Mouse (Mus musculus) CD4-positive, CD25-positive, alpha-beta regulatory T cell, adult 4 months (primary cell): ENCODE results near the gene Jtb. TPM values are rescaled to one million over a fixed set of nuclear protein-coding genes. Genes with fewer than 3 reads are reported as not detected.
A peak's percentile ranks its signal among the peaks of the same experiment; 100 is the strongest.
"Not testable (repeated sequence)": the region's sequence is repeated elsewhere in the genome, so short reads cannot be mapped to it uniquely, and the experiment has no call there.

ENCODE experiments used
- ATAC-seq: one replicate; pipeline ENCODE4 v1.8.0; 2017
- polyA plus RNA-seq, 2 experiments: library from polyadenylated mRNA; unstranded; fragments of 100-300 nt; shearing (Covaris generic); gene quantifications; one replicate each; pipeline ENCODE4 v1.2.1; 2017

Gene Jtb
- polyA plus RNA-seq, 2 experiments from 2014 or later = 60.5 to 75.2 TPM

DNA sequence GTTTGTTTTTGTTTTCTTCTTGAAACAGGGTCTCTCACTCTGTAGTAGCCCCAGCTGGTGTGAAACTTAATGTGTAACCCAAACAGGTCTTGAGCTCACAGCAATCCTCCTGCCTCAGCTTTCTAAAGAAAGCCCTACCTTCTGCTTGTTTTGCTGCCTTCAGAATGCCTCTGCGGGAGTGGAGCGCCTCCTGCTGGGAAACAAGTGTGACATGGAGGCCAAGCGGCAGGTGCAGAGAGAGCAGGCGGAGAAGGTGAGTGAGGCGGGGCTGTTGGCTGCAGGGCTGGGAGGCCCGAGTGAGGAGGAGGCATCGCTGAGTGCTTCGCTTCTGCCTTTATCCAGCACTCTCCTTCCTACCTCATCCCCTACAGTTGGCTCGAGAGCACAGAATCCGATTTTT lies 7.1 kb upstream of the Jtb start:
- no peak for ATAC-seq

DNA sequence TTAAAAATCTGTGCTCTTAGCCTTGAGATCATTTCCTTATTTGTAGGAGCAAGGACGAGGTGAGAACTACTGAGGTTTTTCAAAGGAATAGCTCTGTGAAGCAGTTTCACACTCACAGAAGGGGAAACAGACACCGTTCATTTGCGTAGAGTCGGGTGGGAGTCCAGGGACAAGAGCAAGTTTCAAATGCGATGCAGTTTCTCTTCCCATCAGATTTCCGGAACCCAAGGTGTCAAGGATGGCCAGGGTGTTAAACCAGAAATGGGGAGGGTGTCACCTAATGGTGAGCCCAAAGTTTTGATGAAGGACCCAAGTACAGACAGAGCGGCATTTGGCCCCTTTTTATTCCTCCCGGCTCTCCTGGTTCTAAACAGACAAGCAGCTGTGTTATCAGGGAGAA lies 322 bp upstream of the Jtb start:
- ATAC-seq = no peak

DNA sequence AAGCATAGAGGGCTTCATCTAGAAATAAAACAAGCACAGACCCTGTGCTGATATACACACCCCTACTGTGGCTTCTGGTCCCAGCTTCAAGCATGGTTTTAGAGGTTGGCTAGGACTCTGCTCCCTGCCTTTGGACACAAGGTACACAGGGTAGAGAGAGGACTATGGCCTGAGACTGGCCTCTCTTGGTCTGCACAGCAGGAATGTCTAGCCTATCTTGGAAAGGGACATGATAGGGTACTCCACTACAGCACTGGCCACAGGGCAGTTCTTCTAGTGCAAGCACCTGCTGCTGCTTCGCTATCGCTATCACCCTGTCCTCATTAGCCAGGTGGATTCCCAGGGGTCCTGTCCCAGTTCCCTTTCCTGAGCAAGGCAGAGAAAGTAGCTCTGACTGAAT lies 9.9 kb downstream of the Jtb start:
- no peak for ATAC-seq

DNA sequence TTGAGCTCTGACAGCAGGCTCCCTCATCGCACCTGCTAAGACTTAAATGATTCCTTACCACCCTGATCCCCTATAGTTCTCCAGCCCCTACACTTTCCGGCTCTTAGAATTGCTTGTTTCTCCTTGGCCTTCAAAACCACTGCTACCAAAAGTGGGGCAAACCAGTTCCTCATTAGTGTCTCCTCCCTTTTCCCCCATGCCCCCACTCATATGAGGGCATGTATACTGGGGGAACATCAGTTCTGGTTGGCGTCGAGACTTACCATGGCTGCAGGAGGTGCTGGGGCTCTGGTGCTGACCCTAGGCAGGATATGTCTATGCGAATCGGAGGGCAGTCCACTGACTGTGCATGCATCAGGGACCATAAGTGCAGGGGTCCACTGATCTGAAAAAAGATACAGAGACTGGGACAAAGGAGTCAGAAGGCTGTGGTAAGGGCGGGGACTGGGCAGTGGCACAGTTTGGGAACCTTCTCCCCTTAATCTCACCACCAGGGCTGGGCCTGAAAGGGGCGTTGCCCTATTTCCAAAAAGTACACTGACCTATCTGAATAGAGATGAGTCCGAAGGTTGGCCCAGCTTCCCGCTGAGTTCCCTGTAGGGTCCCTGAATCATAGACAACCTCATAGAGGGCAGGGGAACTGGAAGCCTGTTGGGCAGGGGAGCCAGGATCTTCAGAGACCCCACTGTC lies 10.4 kb downstream of the Jtb start:
- no peak for ATAC-seq

DNA sequence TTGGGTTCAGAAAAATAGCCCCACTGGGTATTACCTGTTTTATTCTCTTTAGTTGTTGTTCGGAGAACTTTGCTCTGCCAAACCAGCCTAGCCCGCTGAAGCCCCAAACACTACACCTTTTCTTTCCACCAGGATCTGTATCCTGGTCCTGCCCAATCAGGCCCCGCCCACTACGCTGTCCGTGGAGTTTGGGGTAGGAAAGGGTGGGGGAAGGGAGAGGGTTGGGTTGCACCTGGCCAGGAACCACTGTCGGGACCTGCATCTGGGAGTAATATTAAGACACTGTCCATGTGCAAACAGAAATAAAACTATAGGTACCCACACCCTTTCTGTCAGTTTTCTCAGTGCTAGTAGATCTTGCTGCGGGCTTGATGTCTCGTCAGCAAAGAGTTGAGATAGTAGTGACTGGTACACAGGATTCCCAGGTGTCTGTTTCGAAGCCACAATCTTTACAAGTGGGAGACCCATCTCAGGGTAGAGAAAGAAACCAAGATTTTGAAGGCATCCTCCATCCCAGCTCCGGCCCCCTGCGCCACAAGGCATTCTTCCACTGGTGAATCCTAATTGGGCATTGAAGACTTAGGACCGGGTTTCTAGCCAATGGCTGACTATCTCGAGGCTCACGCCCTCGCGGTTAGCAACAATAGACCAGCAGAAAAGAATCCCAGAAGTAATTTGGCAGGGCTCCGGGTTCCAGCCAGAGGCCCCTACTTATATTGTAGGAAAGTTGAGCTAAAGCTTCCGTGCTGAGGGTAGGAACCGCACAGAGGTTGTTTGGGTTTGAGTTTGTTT lies 11.8 kb downstream of the Jtb start, which contains the start of gene Creb3l4:
Creb3l4 (minus strand) TSS at position 529 of the 792 bp plus-strand sequence.
- no peak for ATAC-seq

DNA sequence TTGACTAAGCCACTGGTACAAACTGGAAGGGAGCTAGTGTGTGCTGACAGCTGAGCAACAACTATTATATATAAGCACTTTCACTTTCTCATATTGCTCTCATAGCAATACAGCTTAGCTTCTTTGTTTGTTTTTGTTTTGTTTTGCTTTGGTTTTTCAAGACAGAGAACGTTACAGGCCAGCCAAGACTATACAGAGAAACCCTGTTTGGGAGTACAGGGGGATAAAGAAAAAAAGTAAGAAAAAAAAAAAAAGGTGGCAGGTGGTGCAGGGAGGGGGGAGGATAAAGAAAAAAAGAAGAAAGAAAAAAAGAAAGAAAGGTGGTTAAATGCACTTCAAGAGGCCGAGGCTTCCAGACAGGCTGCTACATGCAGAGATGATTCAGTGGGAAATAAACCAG lies 14.0 kb downstream of the Jtb start:
- ATAC-seq = peak; percentile 62

DNA sequence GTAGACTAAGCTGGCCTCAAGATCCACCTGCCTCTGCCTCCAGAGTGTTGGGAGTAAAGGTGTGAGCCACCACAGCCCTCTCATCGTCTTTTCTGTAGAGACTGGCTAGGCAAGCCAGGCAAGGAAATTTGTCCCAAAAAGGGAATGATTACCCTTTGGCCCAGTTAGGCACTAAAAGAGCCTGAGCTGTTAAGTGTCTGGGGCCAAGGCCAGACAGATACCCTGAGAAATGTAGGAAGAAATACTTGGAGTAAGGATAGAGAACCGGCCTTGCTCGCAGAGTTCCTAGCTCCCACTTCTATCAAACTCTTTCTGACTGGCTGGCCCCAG lies 16.2 kb downstream of the Jtb start:
- peak; percentile 25 for ATAC-seq

DNA sequence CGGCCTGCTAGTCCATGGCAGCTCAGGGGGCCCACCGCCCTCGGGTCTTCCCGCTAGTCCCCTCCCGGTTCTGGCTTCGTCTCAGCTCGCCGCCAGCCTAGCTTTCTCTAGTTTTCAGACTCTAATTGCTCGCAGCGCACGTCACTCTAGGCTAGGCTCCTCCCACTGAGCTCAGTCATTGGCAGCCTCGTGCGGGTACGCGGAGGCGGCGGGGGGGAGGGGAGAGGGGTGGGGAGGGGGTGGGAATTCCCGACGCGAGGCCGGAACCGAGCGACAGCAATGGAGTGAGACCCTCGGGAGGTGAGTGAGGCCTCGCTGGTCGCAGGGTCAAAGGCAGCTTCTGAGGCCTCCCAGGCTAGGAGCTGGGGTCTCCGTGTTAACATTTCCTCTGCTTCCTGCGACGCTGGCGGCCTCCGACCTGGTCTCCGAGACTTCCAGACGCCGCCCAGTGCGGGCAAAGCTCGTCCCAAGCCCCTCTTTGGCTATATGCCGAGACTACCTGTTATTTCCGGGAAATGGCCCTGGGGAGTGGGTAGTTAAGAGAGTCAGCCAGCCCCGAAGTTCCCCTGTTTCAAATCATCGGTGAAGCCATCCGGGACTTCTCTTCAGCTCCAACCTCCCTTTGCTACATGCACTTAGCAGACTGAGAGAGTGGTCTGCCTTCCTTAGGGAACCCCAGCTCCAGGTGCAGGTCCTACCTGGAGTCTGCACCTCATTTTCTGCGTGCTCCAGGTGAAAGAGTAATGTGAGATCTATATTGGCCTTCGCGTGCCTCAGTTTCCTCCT lies 16.8 kb downstream of the Jtb start, which contains the start of gene Slc39a1:
Slc39a1 (plus strand) TSS at position 213 of the 786 bp plus-strand sequence.
- peak; percentile 93 for ATAC-seq

DNA sequence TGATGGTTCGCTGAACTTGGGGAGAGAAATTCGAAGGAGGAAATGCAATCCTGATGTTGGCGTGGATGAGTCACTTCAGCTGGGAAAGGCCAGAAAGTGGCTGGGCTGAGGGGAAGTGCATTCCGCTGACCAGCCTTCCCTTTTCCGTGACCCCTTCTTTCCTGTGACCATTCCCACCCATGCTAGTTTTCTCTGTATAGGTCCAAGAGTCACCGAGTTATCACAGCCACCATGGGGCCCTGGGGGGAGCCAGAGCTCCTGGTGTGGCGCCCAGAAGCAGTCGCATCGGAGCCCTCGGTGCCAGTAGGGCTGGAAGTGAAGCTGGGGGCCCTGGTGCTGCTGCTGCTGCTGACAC lies 17.3 kb downstream of the Jtb start:
- no peak for ATAC-seq

DNA sequence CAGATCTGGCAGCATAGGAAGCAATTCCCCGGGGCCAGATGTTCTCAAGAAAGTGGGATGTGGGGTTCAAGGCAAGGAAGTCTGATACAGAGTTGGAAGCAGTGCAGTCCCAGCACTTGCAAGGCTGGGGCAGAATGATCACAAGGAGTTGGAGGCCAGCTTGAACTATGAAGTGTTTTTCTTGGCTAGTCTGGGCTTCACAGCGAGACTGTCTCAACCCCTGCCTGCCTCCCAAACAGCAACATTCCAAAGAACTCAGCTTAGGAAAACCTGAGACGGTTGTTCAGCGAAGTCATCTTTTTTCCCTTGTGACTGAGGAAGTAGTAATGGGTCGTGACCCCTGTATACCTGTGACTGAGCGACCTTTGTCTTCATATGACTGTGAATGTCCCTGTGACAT lies 19.4 kb downstream of the Jtb start:
- no peak for ATAC-seq

DNA sequence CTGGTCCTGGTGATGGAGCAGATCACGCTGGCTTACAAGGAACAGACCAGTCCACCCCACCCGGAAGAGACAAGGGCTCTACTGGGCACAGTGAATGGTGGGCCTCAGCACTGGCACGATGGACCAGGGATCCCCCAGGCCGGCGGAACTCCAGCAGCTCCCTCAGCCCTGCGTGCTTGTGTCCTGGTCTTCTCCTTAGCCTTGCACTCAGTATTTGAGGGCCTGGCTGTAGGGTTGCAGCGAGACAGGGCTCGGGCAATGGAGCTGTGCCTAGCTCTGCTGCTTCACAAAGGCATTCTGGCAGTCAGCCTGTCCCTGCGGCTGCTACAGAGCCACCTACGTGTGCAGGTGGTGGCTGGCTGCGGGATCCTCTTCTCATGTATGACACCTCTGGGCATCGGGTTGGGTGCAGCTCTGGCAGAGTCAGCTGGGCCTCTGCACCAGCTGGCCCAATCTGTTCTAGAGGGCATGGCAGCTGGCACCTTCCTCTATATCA lies 20.4 kb downstream of the Jtb start:
- ATAC-seq = not testable (repeated sequence)

DNA sequence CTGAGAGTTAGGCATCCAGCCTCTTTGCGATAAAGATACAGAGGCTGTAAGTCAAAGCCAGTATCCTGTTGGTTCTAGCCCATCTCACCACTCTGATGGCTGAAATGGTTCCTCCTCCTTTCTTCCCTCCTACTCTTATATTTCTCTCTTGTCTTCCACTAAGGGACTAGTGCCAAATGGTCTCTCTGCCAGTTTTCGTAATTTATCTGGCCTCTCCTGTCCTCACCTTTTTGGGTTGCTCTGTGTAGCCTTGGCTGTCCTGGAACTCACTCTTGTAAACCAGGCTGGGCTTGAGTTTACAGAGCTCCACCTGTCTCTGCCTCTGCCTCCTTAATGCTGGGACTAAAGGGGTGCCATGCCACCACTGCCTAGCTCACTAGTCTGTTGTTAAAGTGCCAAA lies 21.3 kb downstream of the Jtb start:
- not testable (repeated sequence) for ATAC-seq

DNA sequence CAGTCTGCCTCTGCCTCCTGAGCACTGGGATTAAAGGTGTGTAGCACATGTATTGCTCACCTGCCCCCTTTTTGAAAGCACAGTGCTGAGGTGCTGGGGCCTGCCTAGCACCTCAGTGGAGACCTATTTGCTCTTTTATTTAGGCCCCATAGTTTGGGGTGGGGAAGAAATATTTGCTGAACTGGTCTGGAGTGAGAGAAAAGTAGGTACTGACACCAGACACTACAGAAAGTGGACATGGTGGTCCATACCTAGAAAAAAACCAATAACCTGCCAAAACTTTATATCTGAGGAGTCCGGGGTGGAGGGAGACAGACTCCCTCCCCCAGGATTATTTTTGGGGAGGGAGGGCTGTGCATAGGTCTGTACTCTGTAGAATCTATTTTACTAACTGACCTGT lies 21.8 kb downstream of the Jtb start:
- not testable (repeated sequence) for ATAC-seq

DNA sequence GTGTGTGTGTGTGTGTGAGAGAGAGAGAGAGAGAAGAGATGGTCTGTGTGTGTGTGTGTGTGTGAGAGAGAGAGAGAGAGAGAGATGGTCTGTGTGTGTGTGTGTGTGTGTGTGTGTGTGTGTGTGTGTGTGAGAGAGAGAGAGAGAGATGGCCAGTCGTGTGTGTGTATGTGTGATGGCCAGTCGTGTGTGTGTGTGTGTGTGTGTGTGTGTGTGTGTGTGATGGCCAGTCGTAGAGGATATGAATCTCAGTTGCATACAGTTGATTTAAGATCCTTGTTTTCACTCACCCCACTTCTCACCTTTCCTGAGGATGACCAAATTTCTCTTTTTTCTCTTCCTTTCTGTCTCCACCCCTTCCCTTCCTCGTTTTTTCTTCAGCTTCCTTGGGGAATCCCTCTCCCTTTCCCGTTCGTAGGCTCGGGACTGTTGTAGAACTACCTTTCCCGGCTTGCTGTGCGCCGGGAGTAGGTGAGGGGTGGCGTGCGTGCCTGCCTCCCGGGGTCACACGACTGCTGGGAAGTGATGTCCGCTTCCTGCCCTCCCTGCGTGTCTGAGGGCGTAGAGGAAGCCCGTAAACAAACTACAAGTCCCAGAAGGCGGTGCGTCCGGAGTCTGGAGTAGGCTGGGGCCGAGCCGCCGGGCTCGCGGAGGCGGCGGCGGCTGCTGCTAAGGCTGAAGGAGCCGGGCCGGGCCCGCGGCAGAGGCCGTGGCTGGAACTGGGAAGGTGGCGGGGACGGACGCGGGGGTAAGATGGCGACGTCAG lies 22.4 kb downstream of the Jtb start, which contains the start of gene Crtc2:
Crtc2 (plus strand) TSS at position 511 of the 766 bp plus-strand sequence.
- ATAC-seq = peak; percentile 98

DNA sequence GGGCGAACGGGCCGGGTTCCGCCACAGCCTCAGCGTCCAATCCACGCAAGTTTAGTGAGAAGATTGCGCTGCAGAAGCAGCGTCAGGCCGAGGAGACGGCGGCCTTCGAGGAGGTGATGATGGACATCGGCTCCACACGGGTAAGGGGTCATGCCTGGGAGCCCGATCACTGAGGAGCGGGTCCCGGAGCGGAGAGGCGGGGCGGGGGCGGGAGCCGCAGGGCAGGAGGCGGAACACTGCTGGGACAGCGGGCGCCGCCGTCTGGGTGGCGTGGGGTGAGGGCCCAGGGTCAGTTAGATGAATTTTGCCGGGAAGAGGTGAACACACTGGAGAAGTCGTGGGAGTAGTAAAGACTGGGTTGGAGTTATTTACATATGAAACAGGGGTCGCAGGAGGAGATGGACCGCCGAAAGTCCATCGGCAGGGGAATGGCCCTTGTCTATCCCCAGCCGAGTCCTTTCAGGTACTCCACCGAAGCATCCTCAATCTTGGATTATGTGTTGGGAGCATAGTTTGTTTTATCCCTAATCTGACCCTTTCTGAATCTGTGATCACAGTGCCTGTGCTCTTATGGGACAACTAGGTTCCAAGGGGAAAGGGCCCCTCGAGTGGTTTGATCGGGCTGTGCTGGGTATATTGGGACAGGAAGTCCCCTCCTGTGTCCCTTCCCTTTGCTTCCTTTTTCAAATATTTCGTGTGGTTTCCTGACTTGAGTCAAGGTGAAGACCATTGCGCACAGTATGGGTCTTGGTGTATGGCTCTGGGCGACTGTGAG lies 23.2 kb downstream of the Jtb start:
- peak; percentile 35 for ATAC-seq

DNA sequence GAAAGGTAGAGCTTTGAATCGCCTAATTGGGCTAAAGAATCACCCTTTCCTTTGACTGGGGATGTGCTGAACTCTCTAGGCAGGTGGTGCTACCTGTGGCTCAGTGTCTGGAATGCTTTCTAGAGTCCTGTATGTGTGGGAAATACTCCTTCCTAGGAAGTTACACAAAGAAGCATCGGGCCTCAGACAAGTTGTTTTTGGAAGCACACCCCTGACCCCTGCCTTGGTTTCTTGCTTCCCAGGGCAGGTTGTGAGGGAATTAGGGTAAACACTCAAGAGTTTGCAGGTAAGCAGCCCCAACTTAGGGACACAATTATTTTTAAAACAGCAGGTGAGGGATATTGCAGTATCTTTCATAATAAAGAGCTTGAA lies 23.8 kb downstream of the Jtb start:
- ATAC-seq = no peak

DNA sequence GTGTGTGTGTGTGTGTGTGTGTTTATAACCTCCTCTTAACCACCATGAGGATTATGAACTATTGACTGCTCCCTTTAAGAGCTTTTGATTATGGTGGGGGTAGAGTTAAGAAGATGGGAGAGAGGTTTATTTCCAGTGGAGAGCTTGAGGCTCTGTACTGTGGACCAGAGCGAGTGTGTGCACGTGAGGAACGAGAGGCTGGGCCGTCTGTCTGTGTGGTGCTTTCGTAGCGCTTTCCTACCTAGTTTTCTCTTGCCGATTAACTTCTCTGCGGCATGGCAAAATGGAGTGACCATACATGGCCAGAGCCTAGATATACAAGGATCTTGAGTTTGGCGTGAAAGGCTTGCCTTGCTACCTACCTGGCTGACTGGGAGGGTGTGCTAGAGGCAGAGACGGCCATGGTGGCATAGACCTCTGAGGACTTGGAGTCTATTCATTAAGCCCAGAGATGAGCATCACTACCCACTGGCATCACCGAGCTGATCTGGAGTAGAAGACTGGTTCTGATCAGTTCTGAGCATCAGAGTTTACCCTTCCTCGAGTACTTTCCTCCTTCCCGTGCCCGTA lies 24.5 kb downstream of the Jtb start:
- no peak for ATAC-seq

DNA sequence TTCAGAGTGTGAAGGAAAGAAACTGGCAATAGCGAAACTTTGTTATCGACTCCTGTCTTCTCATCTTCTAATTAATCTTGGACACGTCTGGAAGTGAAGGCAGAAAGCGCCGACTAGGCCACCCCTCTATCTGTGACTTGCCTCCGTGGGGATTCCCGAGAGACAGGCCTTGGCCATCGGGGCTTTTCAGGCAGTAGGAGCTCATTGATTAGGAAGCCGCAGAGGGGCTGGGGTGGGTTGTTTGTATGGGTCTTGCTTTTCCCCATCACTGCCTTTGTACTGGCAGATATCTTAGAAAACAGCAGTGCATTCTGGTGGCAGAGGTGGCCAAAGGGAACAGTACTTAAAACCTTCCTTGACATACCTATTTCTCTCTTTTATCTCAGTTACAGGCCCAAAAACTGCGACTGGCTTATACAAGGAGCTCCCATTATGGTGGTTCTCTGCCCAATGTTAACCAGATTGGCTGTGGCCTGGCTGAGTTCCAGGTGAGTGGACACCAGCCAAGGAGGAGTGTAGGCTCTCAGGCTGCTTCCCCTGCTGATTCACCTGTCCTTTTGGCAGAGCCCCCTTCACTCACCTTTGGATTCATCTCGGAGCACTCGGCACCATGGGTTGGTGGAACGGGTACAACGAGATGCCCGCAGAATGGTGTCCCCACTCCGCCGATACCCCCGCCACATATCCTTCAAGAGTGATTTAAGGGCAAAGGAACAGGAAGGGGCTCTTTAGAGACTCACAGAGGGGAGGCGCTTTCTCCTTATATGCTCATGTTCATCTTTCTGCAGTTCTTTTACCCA lies 25.5 kb downstream of the Jtb start:
- ATAC-seq = no peak

DNA sequence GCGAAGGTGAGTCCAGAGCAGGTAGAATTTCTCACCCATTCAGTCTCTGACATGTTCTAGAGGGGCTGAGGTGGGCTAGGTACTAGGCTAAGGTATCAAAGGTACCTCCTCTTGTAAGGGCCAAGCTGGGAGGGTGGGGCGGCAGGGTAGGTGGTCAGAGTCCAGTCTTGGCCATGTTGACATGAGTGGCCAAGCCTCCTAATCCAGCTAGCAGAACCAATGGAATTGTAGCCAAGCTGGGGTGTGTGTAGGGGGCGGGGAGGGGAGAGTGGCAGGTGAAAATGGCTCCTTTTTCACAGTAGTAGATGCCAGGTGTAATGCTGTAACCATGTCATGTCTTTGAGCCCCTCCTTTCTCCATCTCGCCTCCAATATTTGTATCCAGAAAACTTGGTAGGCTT lies 27.1 kb downstream of the Jtb start:
- ATAC-seq = no peak

DNA sequence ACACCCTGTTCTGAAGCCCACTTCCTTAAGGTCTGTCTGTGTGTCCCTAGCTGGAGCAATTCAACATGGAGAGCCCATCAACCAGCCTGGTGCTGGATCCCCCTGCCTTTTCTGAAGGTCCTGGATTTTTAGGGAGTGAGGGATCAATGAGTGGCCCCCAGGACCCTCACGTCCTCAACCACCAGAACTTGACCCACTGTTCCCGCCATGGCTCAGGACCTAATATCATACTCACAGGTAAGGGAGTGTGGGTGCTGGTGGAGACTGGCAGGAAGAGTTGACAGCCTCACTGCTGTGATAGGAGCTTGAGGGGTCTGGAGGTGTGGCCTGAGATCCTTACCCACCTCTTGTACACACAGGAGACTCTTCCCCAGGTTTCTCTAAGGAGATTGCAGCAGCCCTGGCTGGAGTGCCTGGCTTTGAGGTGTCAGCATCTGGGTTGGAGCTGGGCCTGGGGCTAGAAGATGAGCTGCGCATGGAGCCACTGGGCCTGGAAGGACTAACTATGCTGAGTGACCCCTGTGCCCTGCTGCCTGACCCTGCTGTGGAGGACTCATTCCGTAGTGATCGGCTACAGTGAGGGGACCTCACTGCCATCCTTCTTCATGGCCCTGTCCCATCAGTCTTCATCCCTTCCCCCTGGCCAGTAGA lies 31.8 kb downstream of the Jtb start:
- no peak for ATAC-seq
